Comparison of ENCODE assay signal across 21 mouse cellular contexts in genomic region chr7:115550197-115550804, GRCm38 (mm10).
DNase-seq lines count a peak whose midpoint lies in the region; ATAC-seq and TF ChIP-seq lines count a peak whose summit lies in the region.
"Had no signal": no experiment of that assay in that cellular context is flagged by ENCODE, and none has a peak within 500 bp of the region (broad histone marks: within the 10 kb centered on the region; RNA-seq: fewer than 3 reads in every experiment).

No protein-coding gene starts in this region.

- no peaks in the 10 kb centered on the region for H3K9me3 ChIP-seq in liver, postnatal 0 days (ENCODE audit: low read length)
- H3K9me3 ChIP-seq: forebrain, embryonic 12.5 days had no signal

- peak; percentile 61 for DNase-seq in 416B (ENCODE audit: low read depth)
- peak; percentile 64 for DNase-seq in c-Kit-positive CD71-positive TER-119-negative erythroid progenitor cells, embryonic 14.5 days (ENCODE audit: low read depth)
- DNase-seq in liver = peak; percentile 47
- DNase-seq in liver, postnatal 0 days = no peak
- no peak for DNase-seq in lung, postnatal 36 days
- DNase-seq in ovary, postnatal 10 days (ENCODE audit: low spot score) = no peak
- DNase-seq in thymus, adult 2 months = no peak
- DNase-seq: adrenal gland, adult 8-10 months; cerebellum, adult 11 months; cerebellum, postnatal 14 days; gastrocnemius, postnatal 14 days; heart, adult 2 months; heart, postnatal 4 days; kidney, adult 11 months; retina, postnatal 1 day; right cerebral cortex, postnatal 4 days; thymus, postnatal 25 days had no signal

- no peak overlapping the region for H3K4me3 ChIP-seq in liver, postnatal 0 days (ENCODE audit: low read depth, low read length)
- no peak overlapping the region for H3K4me3 ChIP-seq in thymus, adult 2 months (ENCODE audit: control insufficient read depth, insufficient read depth, low read length)
- H3K4me3 ChIP-seq: forebrain, embryonic 12.5 days; heart, adult 2 months had no signal

- no peak for TF ChIP-seq POLR2A in thymus, adult 2 months (IDR thresholded peaks at IDR 0.05; ENCODE audit: control insufficient read depth, extremely low read depth, insufficient read depth, low read length, poor library complexity)

- TF ChIP-seq CTCF in liver, postnatal 0 days (IDR thresholded peaks at IDR 0.05; ENCODE audit: low read depth) = no peak
- TF ChIP-seq CTCF in thymus, adult 2 months (IDR thresholded peaks at IDR 0.05; ENCODE audit: borderline replicate concordance, control insufficient read depth, extremely low read depth, insufficient read depth, low read length, poor library complexity) = no peak

- no peak overlapping the region for H3K4me2 ChIP-seq in liver, postnatal 0 days (ENCODE audit: low read depth, low read length)
- H3K4me2 ChIP-seq: forebrain, embryonic 12.5 days had no signal

- no peak overlapping the region for H3K27ac ChIP-seq in liver, postnatal 0 days (ENCODE audit: low read depth)
- H3K27ac ChIP-seq in thymus, adult 2 months (ENCODE audit: control insufficient read depth, insufficient read depth, low read length) = no peak overlapping the region
- H3K27ac ChIP-seq: forebrain, embryonic 12.5 days; heart, adult 2 months; hindbrain, postnatal 0 days had no signal

- H3K4me1 ChIP-seq in liver, postnatal 0 days (ENCODE audit: insufficient read depth) = no peaks in the 10 kb centered on the region
- H3K4me1 ChIP-seq in thymus, adult 2 months (replicated peaks; ENCODE audit: control insufficient read depth, insufficient read depth, low read length) = no peaks in the 10 kb centered on the region
- H3K4me1 ChIP-seq: forebrain, embryonic 12.5 days had no signal

- peak; percentile 92 for TF ChIP-seq EP300 in liver, postnatal 0 days (IDR thresholded peaks at IDR 0.05; ENCODE audit: low read depth)

- no peaks in the 10 kb centered on the region; the same call in 1 of the 2 replicates for H3K36me3 ChIP-seq in liver, postnatal 0 days (replicated peaks; ENCODE audit: insufficient read depth, low read length)
- H3K36me3 ChIP-seq in thymus, adult 2 months (ENCODE audit: control insufficient read depth, insufficient read depth, low read length) = no peaks in the 10 kb centered on the region

- no peaks in the 10 kb centered on the region for H3K27me3 ChIP-seq in liver, postnatal 0 days (ENCODE audit: insufficient read depth, low read length)
- H3K27me3 ChIP-seq in thymus, adult 2 months (ENCODE audit: control insufficient read depth, insufficient read depth, low read length) = no peaks in the 10 kb centered on the region
- H3K27me3 ChIP-seq: CH12.LX; forebrain, embryonic 12.5 days had no signal

- WGBS in liver, postnatal 0 days (ENCODE audit: insufficient replicate concordance) = 39% methylated on average over 7 of the region's 7 CpGs
- 57% methylated on average over 7 of the region's 7 CpGs for WGBS in thymus, adult 2 months

- no peak overlapping the region for H3K9ac ChIP-seq in liver, postnatal 0 days (replicated peaks)
- H3K9ac ChIP-seq: forebrain, embryonic 12.5 days had no signal

- peak; percentile 85 for ATAC-seq in liver, postnatal 0 days
- ATAC-seq: hindbrain, postnatal 0 days; midbrain, embryonic 16.5 days had no signal

Comparison
In these comparisons a context has a peak if more than half of its experiments do, and no peak if none do; other contexts are left out.
1. DNase-seq: peak in 416B (single experiment), c-Kit-positive CD71-positive TER-119-negative erythroid progenitor cells, embryonic 14.5 days (single experiment) and liver (single experiment); none in liver, postnatal 0 days (single experiment), lung, postnatal 36 days (single experiment), ovary, postnatal 10 days (single experiment) and thymus, adult 2 months (single experiment).